ENCODE assay signal across 8 mouse cellular contexts in genomic region chr3:96700376-96700775, GRCm38 (mm10). TPM values are rescaled to one million over a fixed set of nuclear protein-coding genes. Genes with fewer than 3 reads are reported as not detected.
A peak's percentile ranks its signal among the peaks of the same experiment; 100 is the strongest.
DNase-seq lines count a peak whose midpoint lies in the region; ATAC-seq and TF ChIP-seq lines count a peak whose summit lies in the region.

No protein-coding gene starts in this region.

- 60% methylated on average over 7 of the region's 7 CpGs for WGBS in heart, postnatal 0 days
- WGBS in heart, embryonic 12.5 days = 50% methylated on average over 7 of the region's 7 CpGs
- WGBS in midbrain, embryonic 14.5 days = 54% methylated on average over 7 of the region's 7 CpGs
- whole genome bisulfite sequencing in midbrain, embryonic 13.5 days = 52% methylated on average over 7 of the region's 7 CpGs

- H3K36me3 ChIP-seq in heart, postnatal 0 days (replicated peaks; ENCODE audit: control insufficient read depth, insufficient read depth, low read length) = peaks cover 42% of the 10 kb centered on the region
- peaks cover 58% of the 10 kb centered on the region for H3K36me3 ChIP-seq in heart, embryonic 12.5 days
- peaks cover 38% of the 10 kb centered on the region for H3K36me3 ChIP-seq in midbrain, embryonic 14.5 days (ENCODE audit: control insufficient read depth, insufficient read depth, low read length)
- peaks cover 57% of the 10 kb centered on the region for H3K36me3 ChIP-seq in midbrain, embryonic 13.5 days

- TF ChIP-seq EP300 in heart, postnatal 0 days (IDR thresholded peaks at IDR 0.05; ENCODE audit: low read depth) = no peak

- H3K4me1 ChIP-seq in heart, postnatal 0 days (ENCODE audit: control insufficient read depth, insufficient read depth) = no peaks in the 10 kb centered on the region; the same call in 1 of the 2 replicates
- H3K4me1 ChIP-seq in heart, embryonic 12.5 days (replicated peaks) = peaks cover 25% of the 10 kb centered on the region
- H3K4me1 ChIP-seq in midbrain, embryonic 14.5 days (ENCODE audit: control insufficient read depth, insufficient read depth, low read length) = peaks cover 11% of the 10 kb centered on the region
- peaks cover 26% of the 10 kb centered on the region for H3K4me1 ChIP-seq in midbrain, embryonic 13.5 days (replicated peaks)

- H3K27me3 ChIP-seq in heart, postnatal 0 days (ENCODE audit: control insufficient read depth, insufficient read depth, low read length) = no peaks in the 10 kb centered on the region
- no peaks in the 10 kb centered on the region for H3K27me3 ChIP-seq in heart, embryonic 12.5 days (replicated peaks)
- H3K27me3 ChIP-seq in midbrain, embryonic 14.5 days (ENCODE audit: control insufficient read depth, insufficient read depth, low read length) = no peaks in the 10 kb centered on the region
- no peaks in the 10 kb centered on the region for H3K27me3 ChIP-seq in midbrain, embryonic 13.5 days

- no peak for DNase-seq in heart, postnatal 0 days (ENCODE audit: low spot score)
- peak; percentile 50 for DNase-seq in midbrain, embryonic 14.5 days
- DNase-seq in c-Kit-positive CD71-negative TER-119-negative erythroid progenitor cells, embryonic 14.5 days (ENCODE audit: low read depth) = peak; percentile 63
- peak; percentile 57 for DNase-seq in thymus, postnatal 14 days
- DNase-seq in layer of hippocampus, adult 9-11 months = no peak

- H3K9ac ChIP-seq in heart, postnatal 0 days (replicated peaks; ENCODE audit: low read depth, low read length) = no peak overlapping the region
- no peak overlapping the region for H3K9ac ChIP-seq in heart, embryonic 12.5 days
- H3K9ac ChIP-seq in midbrain, embryonic 14.5 days (replicated peaks; ENCODE audit: low read length) = no peak overlapping the region
- no peak overlapping the region for H3K9ac ChIP-seq in midbrain, embryonic 13.5 days (replicated peaks)

- TF ChIP-seq CTCF in heart, postnatal 0 days (IDR thresholded peaks at IDR 0.05; ENCODE audit: low read depth) = peak; percentile 48

- no peaks in the 10 kb centered on the region for H3K9me3 ChIP-seq in heart, postnatal 0 days (replicated peaks; ENCODE audit: control insufficient read depth, low read length)
- H3K9me3 ChIP-seq in heart, embryonic 12.5 days (replicated peaks) = no peaks in the 10 kb centered on the region
- no peaks in the 10 kb centered on the region for H3K9me3 ChIP-seq in midbrain, embryonic 14.5 days (ENCODE audit: control insufficient read depth, low read length)
- H3K9me3 ChIP-seq in midbrain, embryonic 13.5 days = no peaks in the 10 kb centered on the region

- H3K27ac ChIP-seq in heart, postnatal 0 days (ENCODE audit: low read depth) = no peak overlapping the region
- H3K27ac ChIP-seq in heart, embryonic 12.5 days (ENCODE audit: poor library complexity, severe bottlenecking) = no peak overlapping the region
- H3K27ac ChIP-seq in midbrain, embryonic 14.5 days (replicated peaks; ENCODE audit: low read depth, low read length) = no peak overlapping the region
- H3K27ac ChIP-seq in midbrain, embryonic 13.5 days = no peak overlapping the region

- no peak overlapping the region for H3K4me3 ChIP-seq in heart, postnatal 0 days (ENCODE audit: low read depth, low read length)
- H3K4me3 ChIP-seq in heart, embryonic 12.5 days = no peak overlapping the region
- H3K4me3 ChIP-seq in midbrain, embryonic 14.5 days (replicated peaks; ENCODE audit: low read depth, low read length) = no peak overlapping the region
- H3K4me3 ChIP-seq in midbrain, embryonic 13.5 days (replicated peaks) = no peak overlapping the region

- no peak for ATAC-seq in heart, postnatal 0 days (ENCODE audit: insufficient read depth, low read depth)
- no peak for ATAC-seq in heart, embryonic 12.5 days (ENCODE audit: insufficient number of reproducible peaks, low FRiP score)
- no peak for ATAC-seq in midbrain, embryonic 14.5 days (ENCODE audit: low FRiP score, low TSS enrichment)
- ATAC-seq in midbrain, embryonic 13.5 days = no peak
- no peak for ATAC-seq in activated CD4-positive, CD25-positive, alpha-beta regulatory T cell, adult 4 months

- H3K4me2 ChIP-seq in heart, postnatal 0 days (ENCODE audit: low read depth, low read length) = no peak overlapping the region
- H3K4me2 ChIP-seq in heart, embryonic 12.5 days = no peak overlapping the region
- H3K4me2 ChIP-seq in midbrain, embryonic 14.5 days (ENCODE audit: low read length) = no peak overlapping the region
- H3K4me2 ChIP-seq in midbrain, embryonic 13.5 days (replicated peaks) = no peak overlapping the region

RNA-seq across cellular contexts. Expression of gene Pias3, which starts 4.2 kb away (rescaled TPM):
- total RNA-seq in heart, postnatal 0 days (2014; rRNA removed; ENCODE audit: low replicate concordance) = 13.8 and 17.4 TPM in 2 replicates
- 19.3 and 22.5 TPM in 2 replicates for polyA plus RNA-seq in heart, postnatal 0 days (2015; fragmentation: Nextera tagmentation; extraction: Ambion mirVana)
- polyA plus RNA-seq in heart, embryonic 12.5 days (2016; fragmentation: Nextera tagmentation; extraction: Ambion mirVana) = 42.0 and 43.3 TPM in 2 replicates
- 25.5 and 26.3 TPM in 2 replicates for polyA plus RNA-seq in midbrain, embryonic 14.5 days (2014; fragmentation: Nextera tagmentation; extraction: Ambion mirVana)
- polyA plus RNA-seq in midbrain, embryonic 13.5 days (2015; fragmentation: Nextera tagmentation; extraction: Ambion mirVana) = 33.9 and 36.7 TPM in 2 replicates
- polyA plus RNA-seq in activated CD4-positive, CD25-positive, alpha-beta regulatory T cell, adult 4 months (2017; shearing (Covaris generic)) = 10 to 100 TPM; 30.8 to 41.5 TPM

RNA-seq across cellular contexts. Expression of gene Nudt17, which starts 8.0 kb away (rescaled TPM):
- total RNA-seq in heart, postnatal 0 days (2014; rRNA removed; ENCODE audit: low replicate concordance) = 2.5 and 9.9 TPM in 2 replicates
- polyA plus RNA-seq in heart, postnatal 0 days (2015; fragmentation: Nextera tagmentation; extraction: Ambion mirVana) = 6.9 and 7.9 TPM in 2 replicates
- polyA plus RNA-seq in heart, embryonic 12.5 days (2016; fragmentation: Nextera tagmentation; extraction: Ambion mirVana) = 6.2 and 6.9 TPM in 2 replicates
- 14.1 and 14.3 TPM in 2 replicates for polyA plus RNA-seq in midbrain, embryonic 14.5 days (2014; fragmentation: Nextera tagmentation; extraction: Ambion mirVana)
- polyA plus RNA-seq in midbrain, embryonic 13.5 days (2015; fragmentation: Nextera tagmentation; extraction: Ambion mirVana) = 10.1 and 10.6 TPM in 2 replicates
- 1 to 10 TPM; 1.1 to 1.4 TPM for polyA plus RNA-seq in activated CD4-positive, CD25-positive, alpha-beta regulatory T cell, adult 4 months (2017; shearing (Covaris generic))

RNA-seq across cellular contexts. Expression of gene Polr3c, which starts 27.1 kb away (rescaled TPM):
- 9.7 and 25.4 TPM in 2 replicates for total RNA-seq in heart, postnatal 0 days (2014; rRNA removed; ENCODE audit: low replicate concordance)
- polyA plus RNA-seq in heart, postnatal 0 days (2015; fragmentation: Nextera tagmentation; extraction: Ambion mirVana) = 21.7 and 23.0 TPM in 2 replicates
- 27.6 and 32.5 TPM in 2 replicates for polyA plus RNA-seq in heart, embryonic 12.5 days (2016; fragmentation: Nextera tagmentation; extraction: Ambion mirVana)
- polyA plus RNA-seq in midbrain, embryonic 14.5 days (2014; fragmentation: Nextera tagmentation; extraction: Ambion mirVana) = 27.9 and 28.7 TPM in 2 replicates
- polyA plus RNA-seq in midbrain, embryonic 13.5 days (2015; fragmentation: Nextera tagmentation; extraction: Ambion mirVana) = 38.4 and 38.8 TPM in 2 replicates
- polyA plus RNA-seq in activated CD4-positive, CD25-positive, alpha-beta regulatory T cell, adult 4 months (2017; shearing (Covaris generic)) = 10 to 100 TPM; 67.6 to 69.6 TPM

RNA-seq across cellular contexts. Expression of gene Rnf115, which starts 27.1 kb away (rescaled TPM):
- total RNA-seq in heart, postnatal 0 days (2014; rRNA removed; ENCODE audit: low replicate concordance) = 27.0 and 35.6 TPM in 2 replicates
- 29.0 and 30.0 TPM in 2 replicates for polyA plus RNA-seq in heart, postnatal 0 days (2015; fragmentation: Nextera tagmentation; extraction: Ambion mirVana)
- 54.5 and 56.5 TPM in 2 replicates for polyA plus RNA-seq in heart, embryonic 12.5 days (2016; fragmentation: Nextera tagmentation; extraction: Ambion mirVana)
- polyA plus RNA-seq in midbrain, embryonic 14.5 days (2014; fragmentation: Nextera tagmentation; extraction: Ambion mirVana) = 69.6 and 83.8 TPM in 2 replicates
- 76.2 and 80.2 TPM in 2 replicates for polyA plus RNA-seq in midbrain, embryonic 13.5 days (2015; fragmentation: Nextera tagmentation; extraction: Ambion mirVana)
- 10 to 100 TPM; 62.2 to 68.7 TPM for polyA plus RNA-seq in activated CD4-positive, CD25-positive, alpha-beta regulatory T cell, adult 4 months (2017; shearing (Covaris generic))

RNA-seq across cellular contexts. Expression of gene Ankrd35, which starts 30.4 kb away (rescaled TPM):
- total RNA-seq in heart, postnatal 0 days (2014; rRNA removed; ENCODE audit: low replicate concordance) = 0.39 and 0.88 TPM in 2 replicates
- polyA plus RNA-seq in heart, postnatal 0 days (2015; fragmentation: Nextera tagmentation; extraction: Ambion mirVana) = 0.31 and 0.32 TPM in 2 replicates
- 0.17 and 0.23 TPM in 2 replicates for polyA plus RNA-seq in heart, embryonic 12.5 days (2016; fragmentation: Nextera tagmentation; extraction: Ambion mirVana)
- 0.57 and 0.84 TPM in 2 replicates for polyA plus RNA-seq in midbrain, embryonic 14.5 days (2014; fragmentation: Nextera tagmentation; extraction: Ambion mirVana)
- 0.58 and 0.59 TPM in 2 replicates for polyA plus RNA-seq in midbrain, embryonic 13.5 days (2015; fragmentation: Nextera tagmentation; extraction: Ambion mirVana)
- under 1 TPM in 1 of 2 experiments, not detected in 1; 0.13 TPM for polyA plus RNA-seq in activated CD4-positive, CD25-positive, alpha-beta regulatory T cell, adult 4 months (2017; shearing (Covaris generic))

Comparison
In these comparisons a context has a peak if more than half of its experiments do, and no peak if none do; other contexts are left out.
1. DNase-seq: peak in midbrain, embryonic 14.5 days (single experiment), c-Kit-positive CD71-negative TER-119-negative erythroid progenitor cells, embryonic 14.5 days (single experiment) and thymus, postnatal 14 days (single experiment); none in heart, postnatal 0 days (single experiment) and layer of hippocampus, adult 9-11 months (single experiment).